Mouse (Mus musculus) intestine, embryonic 14.5 days (tissue): ENCODE data around the gene Dnase1. TPM values are rescaled to one million over a fixed set of nuclear protein-coding genes. Genes with fewer than 3 reads are reported as not detected.

Source experiments
- ATAC-seq: fragments of 200-750 bp; cut with Nextera tagmentation; replicated peaks from 2 replicates; pipeline ENCODE4 v1.8.0; 2017; ENCODE audit warnings: low read depth, moderate number of reproducible peaks, moderate TSS enrichment, moderate library complexity; ENCODE audit not compliant: low FRiP score, low TSS enrichment
- DNase-seq: peaks from one replicate; pipeline ENCODE4 v3.0.0-alpha.2; 2018; ENCODE audit warnings: low spot score
- H3K27ac ChIP-seq: fragments of 300-500 bp; sonication (generic); 2 replicates; pipeline ENCODE4 v1.5.1; 2014; ENCODE audit warnings: low read depth, mild to moderate bottlenecking, control low read depth
- H3K27me3 ChIP-seq: fragments of 300-500 bp; sonication (generic); replicated peaks from 2 replicates; pipeline ENCODE4 v1.6.1; 2014; ENCODE audit warnings: low read length, control low read depth; ENCODE audit not compliant: control insufficient read depth, insufficient read depth
- H3K36me3 ChIP-seq: fragments of 300-500 bp; sonication (generic); 2 replicates; pipeline ENCODE4 v1.6.1; 2014; ENCODE audit warnings: low read length, control low read depth; ENCODE audit not compliant: control insufficient read depth, insufficient read depth
- H3K4me1 ChIP-seq: fragments of 300-500 bp; sonication (generic); replicated peaks from 2 replicates; pipeline ENCODE4 v1.6.1; 2014; ENCODE audit warnings: low read length, control low read depth, mixed read lengths; ENCODE audit not compliant: control insufficient read depth, insufficient read depth
- H3K4me2 ChIP-seq: fragments of 300-500 bp; sonication (generic); 2 replicates; pipeline ENCODE4 v1.6.1; 2014; ENCODE audit warnings: low read length
- H3K4me3 ChIP-seq: fragments of 300-500 bp; sonication (generic); 2 replicates; pipeline ENCODE4 v1.5.1; 2014; ENCODE audit warnings: low read depth, low read length, control low read depth, mixed read lengths
- H3K9ac ChIP-seq: fragments of 300-500 bp; sonication (generic); 2 replicates; pipeline ENCODE4 v1.6.1; 2014; ENCODE audit warnings: mild to moderate bottlenecking, low read length
- H3K9me3 ChIP-seq: fragments of 300-500 bp; sonication (generic); 2 replicates; pipeline ENCODE4 v1.6.1; 2016; ENCODE audit warnings: low read length, control low read depth; ENCODE audit not compliant: control insufficient read depth
- WGBS: fragments of 180-500 bp; shearing (Covaris S2); extraction: QIAGEN DNeasy Blood & Tissue Kit; methylation state at CpG from one replicate; pipeline ENCODE4 v1.1.7; 2014; 5-methylcytosine and 5-hydroxymethylcytosine counted together
- polyA plus RNA-seq: library from polyadenylated mRNA; unstranded; fragments of >200 nt; fragmentation: Nextera tagmentation; extraction: Ambion mirVana; gene quantifications from 2 replicates; pipeline ENCODE4 v1.2.1, GENCODE M21; 2014

Dnase1 gene
- polyA plus RNA-seq, 1 experiment from 2014 or later = 4.4 TPM

DNA sequence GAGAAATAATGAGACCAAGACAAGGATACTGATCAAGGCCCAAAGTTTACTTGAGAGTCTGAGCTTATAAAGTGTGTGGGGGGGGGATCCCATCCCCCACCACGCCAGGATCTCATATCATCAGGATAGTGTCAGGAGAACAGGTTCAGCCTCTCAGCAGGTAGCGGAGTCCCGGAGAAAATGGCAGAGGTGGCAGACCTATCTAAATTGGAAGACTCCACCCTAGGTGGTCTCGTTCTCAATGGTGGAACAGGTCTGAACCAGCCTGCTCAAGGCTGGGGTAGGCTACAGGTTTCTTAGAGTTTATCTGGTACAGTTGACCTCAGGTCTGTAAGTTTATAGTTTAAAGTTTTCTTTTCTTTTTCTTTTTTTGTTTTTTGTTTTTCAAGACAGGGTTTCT, 14.0 kb upstream of the Dnase1 start:
- no peaks in the 10 kb centered on the region for H3K36me3 ChIP-seq
- H3K9ac ChIP-seq = no peak overlapping the region
- ATAC-seq (no peak), DNase-seq (no peak)
- no peaks in the 10 kb centered on the region for H3K4me1 ChIP-seq
- WGBS = 73% methylated on average over 4 of the region's 4 CpGs
- no peaks in the 10 kb centered on the region for H3K9me3 ChIP-seq
- H3K4me2 ChIP-seq = no peak overlapping the region
- no peaks in the 10 kb centered on the region for H3K27me3 ChIP-seq
- H3K4me3 ChIP-seq = no peak overlapping the region
- H3K27ac ChIP-seq = no peak overlapping the region

GRCm38 (mm10) chr16:4026672-4027071, 10.1 kb upstream of the Dnase1 start:
- 56% methylated on average over 1 of the region's 1 CpGs for WGBS
- Histone ChIP-seq H3K9ac (no peak overlapping the region), H3K4me3 (no peak overlapping the region), H3K9me3 (no peaks in the 10 kb centered on the region), H3K27me3 (no peaks in the 10 kb centered on the region), H3K27ac (no peak overlapping the region), H3K4me1 (no peaks in the 10 kb centered on the region), H3K36me3 (no peaks in the 10 kb centered on the region), H3K4me2 (no peak overlapping the region)
- ATAC-seq = no peak
- DNase-seq = no peak

DNA sequence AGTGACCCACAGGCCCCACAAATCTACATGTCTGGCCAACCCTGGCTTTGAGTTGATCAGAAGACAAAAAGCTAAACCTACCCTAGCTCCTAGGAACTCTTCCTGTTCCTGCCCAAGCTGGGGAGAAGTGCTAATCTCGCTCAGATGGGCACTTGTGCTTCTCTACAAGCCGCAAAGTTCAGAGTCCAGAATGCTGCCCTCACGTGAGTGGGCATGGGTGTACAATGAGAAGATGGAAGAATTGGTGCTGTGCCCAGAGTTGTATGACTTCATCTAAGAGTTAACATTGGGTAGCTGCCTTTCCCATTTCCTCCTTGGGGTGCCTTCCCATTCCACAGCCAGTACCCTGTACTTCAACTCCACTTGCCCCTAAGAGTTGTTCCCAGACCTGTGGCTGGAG, 9.5 kb upstream of the Dnase1 start:
- 81% methylated on average over 3 of the region's 3 CpGs for WGBS
- H3K9me3 ChIP-seq = no peaks in the 10 kb centered on the region
- no peak overlapping the region for H3K4me2 ChIP-seq
- no peak overlapping the region for H3K9ac ChIP-seq
- no peak overlapping the region for H3K27ac ChIP-seq
- H3K27me3 ChIP-seq = no peaks in the 10 kb centered on the region
- H3K4me3 ChIP-seq = no peak overlapping the region
- no peaks in the 10 kb centered on the region for H3K4me1 ChIP-seq
- DNase-seq (no peak), ATAC-seq (no peak)
- H3K36me3 ChIP-seq = no peaks in the 10 kb centered on the region

DNA sequence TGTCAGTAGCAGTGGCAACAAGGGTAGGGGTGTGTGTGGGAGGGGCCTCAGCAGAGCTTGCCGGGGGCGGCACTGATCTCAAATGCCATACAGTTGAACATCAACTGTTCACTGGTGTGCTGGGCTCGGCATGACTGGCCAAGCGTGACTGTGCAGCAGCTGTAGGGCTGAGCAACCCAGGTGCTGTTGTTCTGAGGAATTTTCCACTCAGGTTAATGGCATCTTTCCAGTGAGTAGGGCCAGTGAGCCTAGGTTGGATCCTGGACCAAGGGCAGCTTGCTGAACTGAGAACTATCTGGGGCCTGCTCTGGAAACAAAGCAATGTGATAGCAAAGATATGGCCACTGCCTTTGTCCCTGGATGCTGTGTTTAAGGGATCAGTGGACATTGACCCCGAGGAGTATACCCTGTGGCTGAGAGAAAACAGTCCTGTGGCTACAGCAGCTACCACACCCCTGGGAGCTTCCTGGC, 7.3 kb upstream of the Dnase1 start:
- Histone ChIP-seq H3K27me3 (no peaks in the 10 kb centered on the region), H3K27ac (no peak overlapping the region), H3K9ac (no peak overlapping the region), H3K9me3 (no peaks in the 10 kb centered on the region), H3K4me2 (no peak overlapping the region), H3K36me3 (no peaks in the 10 kb centered on the region), H3K4me1 (no peaks in the 10 kb centered on the region), H3K4me3 (no peak overlapping the region)
- ATAC-seq (no peak), DNase-seq (no peak)
- WGBS = 86% methylated on average over 5 of the region's 5 CpGs

- Histone ChIP-seq H3K9me3 (no peaks in the 10 kb centered on the region), H3K4me2 (no peak overlapping the region), H3K27ac (no peak overlapping the region), H3K4me1 (no peaks in the 10 kb centered on the region), H3K4me3 (no peak overlapping the region), H3K9ac (no peak overlapping the region), H3K27me3 (no peaks in the 10 kb centered on the region), H3K36me3 (no peaks in the 10 kb centered on the region)
- WGBS = 94% methylated on average over 10 of the region's 10 CpGs
- DNase-seq (no peak), ATAC-seq (no peak)
Measured at GRCm38 (mm10) chr16:4030501-4030900, 6.2 kb upstream of the Dnase1 start.

DNA sequence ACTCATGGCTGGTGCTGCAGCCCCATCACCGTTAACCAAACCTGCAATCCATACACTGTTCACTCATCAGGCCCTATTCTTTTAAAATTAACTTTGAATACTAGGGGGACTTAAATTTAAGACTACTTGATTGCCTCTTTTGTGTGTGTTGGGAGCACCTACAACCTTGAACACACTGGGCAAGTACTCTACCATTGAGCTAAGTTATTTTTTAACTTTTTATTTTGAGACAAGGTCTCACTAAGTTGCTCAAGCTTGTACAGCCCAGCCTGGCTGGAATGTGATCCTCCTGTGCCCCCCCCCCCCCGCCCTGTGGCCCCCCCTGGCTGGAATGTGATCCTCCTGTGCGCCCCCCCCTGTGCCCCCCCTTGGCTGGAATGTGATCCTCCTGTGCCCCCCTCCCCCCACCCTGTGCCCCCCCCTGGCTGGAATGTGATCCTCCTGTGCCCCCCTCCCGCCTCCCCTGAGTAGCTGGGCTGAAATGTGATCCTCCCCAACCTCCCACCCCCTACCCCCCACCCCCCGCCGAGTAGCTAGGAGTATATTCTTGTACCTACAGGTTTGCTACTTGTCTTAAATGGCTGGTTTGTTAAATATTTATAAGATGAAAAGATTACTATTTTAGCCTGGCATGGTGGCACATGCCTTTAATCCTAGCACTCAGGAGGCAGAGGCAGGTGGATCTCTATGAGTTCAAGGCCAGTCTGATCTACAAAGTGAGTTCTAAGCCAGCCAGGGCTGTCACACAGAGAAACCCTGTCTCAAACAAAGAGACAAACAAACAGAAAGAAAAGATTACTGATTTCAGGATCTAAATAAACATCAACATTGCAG, 5.1 kb upstream of the Dnase1 start:
- no peaks in the 10 kb centered on the region for H3K4me1 ChIP-seq
- H3K4me2 ChIP-seq = no peak overlapping the region
- no peak overlapping the region for H3K4me3 ChIP-seq
- no peak for DNase-seq
- ATAC-seq = no peak
- no peaks in the 10 kb centered on the region for H3K9me3 ChIP-seq
- H3K27me3 ChIP-seq = no peaks in the 10 kb centered on the region
- no peak overlapping the region for H3K27ac ChIP-seq
- no peaks in the 10 kb centered on the region for H3K36me3 ChIP-seq
- H3K9ac ChIP-seq = no peak overlapping the region
- 53% methylated on average over 4 of the region's 6 CpGs for WGBS

DNA sequence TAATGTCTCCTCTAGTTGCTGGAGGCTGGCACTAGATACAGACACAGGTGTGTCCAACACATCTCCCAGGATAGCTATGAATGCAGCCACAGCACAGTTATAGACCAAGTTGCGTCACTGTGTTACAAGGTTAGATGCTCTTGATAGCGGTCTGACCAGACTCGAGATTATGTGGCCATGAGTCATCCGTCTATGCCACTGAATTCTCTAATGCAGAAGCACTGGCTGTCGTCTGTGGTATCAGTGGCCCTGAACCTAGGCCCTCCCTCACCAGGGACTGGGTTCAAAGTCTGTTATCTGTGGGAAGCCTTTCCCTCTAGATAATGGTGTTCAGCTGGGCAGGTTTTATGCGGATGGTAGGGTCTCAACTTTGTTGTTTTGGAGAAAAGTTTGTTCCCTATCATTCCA, 4.4 kb upstream of the Dnase1 start:
- H3K27ac ChIP-seq = no peak overlapping the region
- no peaks in the 10 kb centered on the region for H3K36me3 ChIP-seq
- H3K4me3 ChIP-seq = no peak overlapping the region
- ATAC-seq = no peak
- no peak overlapping the region for H3K9ac ChIP-seq
- WGBS = 82% methylated on average over 6 of the region's 6 CpGs
- no peak overlapping the region for H3K4me2 ChIP-seq
- H3K4me1 ChIP-seq = no peaks in the 10 kb centered on the region
- H3K27me3 ChIP-seq = no peaks in the 10 kb centered on the region
- DNase-seq = no peak
- no peaks in the 10 kb centered on the region for H3K9me3 ChIP-seq

GRCm38 (mm10) chr16:4033971-4034370, 2.8 kb upstream of the Dnase1 start:
- 81% methylated on average over 5 of the region's 5 CpGs for WGBS
- Histone ChIP-seq H3K4me2 (no peak overlapping the region), H3K9me3 (no peaks in the 10 kb centered on the region), H3K4me3 (no peak overlapping the region), H3K9ac (no peak overlapping the region), H3K4me1 (no peaks in the 10 kb centered on the region), H3K27me3 (no peaks in the 10 kb centered on the region), H3K27ac (no peak overlapping the region), H3K36me3 (peaks cover 14% of the 10 kb centered on the region)
- ATAC-seq = no peak
- DNase-seq = no peak

- ATAC-seq (no peak), DNase-seq (no peak)
- H3K27ac ChIP-seq = no peak overlapping the region
- no peak overlapping the region for H3K4me2 ChIP-seq
- H3K9me3 ChIP-seq = no peaks in the 10 kb centered on the region
- H3K27me3 ChIP-seq = no peaks in the 10 kb centered on the region
- H3K4me3 ChIP-seq = no peak overlapping the region
- peaks cover 19% of the 10 kb centered on the region for H3K36me3 ChIP-seq
- H3K4me1 ChIP-seq = no peaks in the 10 kb centered on the region
- H3K9ac ChIP-seq = no peak overlapping the region
- WGBS = 82% methylated on average over 3 of the region's 3 CpGs
Measured at GRCm38 (mm10) chr16:4034476-4034875, 2.3 kb upstream of the Dnase1 start.
